Mouse (Mus musculus) spleen, postnatal 14 days (tissue): Measurements from ENCODE around the gene Tmem63a.
"Not testable (repeated sequence)": the region's sequence is repeated elsewhere in the genome, so short reads cannot be mapped to it uniquely, and the experiment has no call there.

Experiments used
- DNase-seq, 2 experiments: peaks; one replicate each; pipeline ENCODE4 v3.0.0; 2021 to 2022; ENCODE audit warnings: low spot score in 2 of 2

The Tmem63a gene

DNA sequence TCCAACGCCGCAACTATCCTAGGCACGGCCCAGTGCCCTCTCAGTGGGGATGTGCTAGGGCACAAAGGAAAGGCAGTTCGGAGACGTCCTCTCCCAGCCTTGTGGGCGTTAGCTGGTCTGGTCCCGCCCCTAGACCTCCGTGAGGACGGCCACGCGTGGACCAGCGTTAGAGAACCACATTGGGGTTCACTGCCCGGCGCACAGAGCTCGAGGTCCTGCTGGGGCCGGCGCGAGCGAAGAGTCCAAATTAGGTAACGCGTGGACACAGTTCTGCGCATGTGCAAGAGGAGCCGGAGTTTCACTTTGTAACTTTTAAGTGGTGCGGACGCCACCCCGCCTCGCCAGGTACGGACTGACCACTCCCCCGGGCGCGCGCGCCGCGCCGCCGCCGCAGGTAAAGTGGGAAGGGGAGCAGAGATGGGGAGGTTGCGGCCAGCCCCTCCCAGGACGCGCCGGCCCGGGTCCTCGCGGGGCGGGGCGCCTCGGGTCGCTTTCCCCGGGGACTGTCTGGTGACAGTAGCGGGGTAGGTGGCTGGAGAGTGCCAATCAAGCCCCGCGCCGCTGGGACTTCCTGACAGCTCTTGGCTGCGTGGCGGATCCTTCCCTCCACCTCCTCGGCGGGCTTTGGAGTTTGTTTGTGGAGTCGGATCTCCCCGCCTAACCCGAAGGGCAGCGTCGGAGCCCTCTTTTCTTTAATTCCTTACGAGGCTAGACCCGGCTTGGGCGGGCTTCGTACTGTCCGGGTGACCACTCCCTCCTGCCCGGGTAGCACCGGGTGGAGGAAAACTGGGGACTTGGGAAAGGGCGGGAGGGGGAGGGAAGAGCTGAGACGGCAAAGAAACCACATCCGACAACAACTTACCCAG lies at the start of gene Tmem63a:
TSS of gene Tmem63a (plus strand) at position 179 of the 866 bp plus-strand sequence.
- DNase-seq, result peak; percentile 58 to 62

GRCm38 (mm10) chr1:180892808-180893207 lies 49.3 kb upstream of the Tmem63a start, which contains the start of gene Lefty2:
Gene Lefty2 (plus strand): TSS chr1:180893108.
- DNase-seq, result no peak

DNA sequence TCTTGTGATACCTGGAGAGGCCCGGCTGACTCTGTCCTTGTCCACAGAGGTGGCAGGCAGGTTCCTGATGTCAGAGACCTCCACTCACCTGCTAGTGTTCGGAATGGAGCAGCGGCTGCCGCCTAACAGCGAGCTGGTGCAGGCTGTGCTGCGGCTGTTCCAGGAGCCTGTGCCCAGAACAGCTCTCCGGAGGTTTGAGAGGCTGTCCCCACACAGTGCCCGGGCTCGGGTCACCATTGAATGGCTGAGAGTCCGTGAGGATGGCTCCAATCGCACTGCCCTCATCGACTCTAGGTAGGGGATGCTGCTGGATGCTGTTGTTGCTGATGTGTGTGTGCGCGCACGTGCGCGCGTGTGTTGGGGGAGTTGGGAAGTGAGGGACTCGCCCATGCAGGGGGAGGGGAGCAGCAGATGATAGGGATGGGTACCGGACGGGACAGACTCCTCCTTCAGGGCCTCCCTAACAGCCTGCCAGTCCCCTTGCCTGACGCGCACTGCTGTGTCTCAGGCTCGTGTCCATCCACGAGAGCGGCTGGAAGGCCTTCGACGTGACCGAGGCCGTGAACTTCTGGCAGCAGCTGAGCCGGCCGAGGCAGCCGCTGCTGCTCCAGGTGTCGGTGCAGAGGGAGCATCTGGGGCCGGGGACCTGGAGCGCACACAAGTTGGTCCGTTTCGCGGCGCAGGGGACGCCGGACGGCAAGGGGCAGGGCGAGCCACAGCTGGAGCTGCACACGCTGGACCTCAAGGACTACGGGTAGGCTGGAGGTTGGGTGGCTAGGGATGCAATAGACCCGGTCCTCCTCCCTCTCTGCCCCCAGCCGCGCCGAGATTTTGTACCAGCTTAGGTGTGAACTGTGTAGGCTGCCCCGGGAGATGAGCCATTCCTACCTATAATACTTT lies 47.8 kb upstream of the Tmem63a start:
- DNase-seq, result not testable (repeated sequence)

DNA sequence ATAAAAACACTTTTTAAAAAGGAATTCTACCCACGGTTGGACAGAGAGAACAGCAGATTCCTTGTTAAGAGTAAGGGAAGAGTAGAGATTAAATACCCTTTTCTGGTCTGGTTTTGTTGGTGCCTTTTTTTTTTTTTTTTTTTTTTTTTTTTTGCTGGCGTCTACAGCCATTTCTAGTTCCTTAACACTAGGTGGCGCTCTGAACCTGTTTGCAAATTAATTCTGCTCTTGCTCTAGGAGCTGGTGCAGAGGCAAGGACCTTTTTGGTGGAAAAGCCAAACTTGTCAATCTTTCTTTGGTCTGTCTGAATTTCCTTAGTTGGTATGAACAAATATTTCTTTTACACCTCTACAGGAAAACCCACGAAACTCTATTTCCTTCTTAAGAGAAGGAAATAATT lies 41.0 kb upstream of the Tmem63a start:
- no peak for DNase-seq

- DNase-seq, result peak; percentile 61 to 65
These were observed 39.2 kb upstream of the Tmem63a start for GRCm38 (mm10) chr1:180902915-180903314.

- DNase-seq, result no peak
These were observed 38.5 kb upstream of the Tmem63a start for GRCm38 (mm10) chr1:180903666-180904038.

GRCm38 (mm10) chr1:180904039-180904814 lies 37.9 kb upstream of the Tmem63a start, which contains the start of gene Pycr2:
Gene Pycr2 (plus strand): TSS chr1:180904293.
- peak; percentile 90 to 92 for DNase-seq

- DNase-seq, result no peak
These were observed 37.4 kb upstream of the Tmem63a start for GRCm38 (mm10) chr1:180904815-180905080.

- no peak for DNase-seq
These were observed 36.8 kb upstream of the Tmem63a start for GRCm38 (mm10) chr1:180905307-180905706.

DNA sequence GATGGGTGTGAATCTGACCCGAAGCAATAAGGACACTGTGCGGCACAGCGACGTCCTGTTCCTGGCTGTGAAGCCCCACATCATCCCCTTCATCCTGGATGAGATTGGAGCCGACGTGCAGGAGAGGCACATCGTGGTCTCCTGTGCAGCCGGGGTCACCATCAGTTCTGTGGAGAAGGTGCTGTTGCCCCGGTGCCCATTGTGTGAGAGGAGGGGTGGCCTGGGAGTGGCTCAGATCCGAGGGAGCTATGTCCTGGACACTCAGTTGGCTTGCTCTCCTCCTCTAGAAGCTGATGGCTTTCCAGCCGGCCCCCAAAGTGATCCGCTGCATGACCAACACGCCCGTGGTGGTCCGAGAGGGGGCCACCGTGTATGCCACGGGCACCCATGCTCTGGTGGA lies 36.3 kb upstream of the Tmem63a start:
- no peak for DNase-seq

GRCm38 (mm10) chr1:180906461-180907147 lies 35.5 kb upstream of the Tmem63a start:
- DNase-seq, result no peak

- DNase-seq, result no peak
These were observed 31.0 kb upstream of the Tmem63a start for GRCm38 (mm10) chr1:180911138-180911537.

GRCm38 (mm10) chr1:180911653-180912287 lies 30.4 kb upstream of the Tmem63a start:
- DNase-seq, result no peak

- DNase-seq, result no peak
These were observed 29.4 kb upstream of the Tmem63a start for GRCm38 (mm10) chr1:180912792-180913191.

DNA sequence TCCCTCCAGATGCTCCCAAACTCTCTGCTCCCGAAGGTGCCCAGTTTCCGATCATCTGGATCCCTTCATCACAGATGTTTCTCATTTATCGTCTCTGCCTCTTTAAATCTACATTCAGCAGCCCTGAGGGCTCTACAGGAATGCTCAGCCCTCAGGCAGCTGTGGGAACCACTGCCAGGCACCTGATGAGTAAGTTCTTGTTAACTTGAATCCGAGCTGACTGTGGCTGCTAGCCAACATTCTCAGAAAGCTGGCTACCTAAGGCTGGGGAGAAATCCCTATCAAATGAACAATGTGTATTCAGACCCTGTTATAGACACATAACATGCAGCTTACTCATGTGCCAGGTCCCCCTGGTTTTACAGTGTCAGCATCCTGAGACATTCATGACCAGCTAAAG lies 28.3 kb upstream of the Tmem63a start:
- no peak for DNase-seq

DNA sequence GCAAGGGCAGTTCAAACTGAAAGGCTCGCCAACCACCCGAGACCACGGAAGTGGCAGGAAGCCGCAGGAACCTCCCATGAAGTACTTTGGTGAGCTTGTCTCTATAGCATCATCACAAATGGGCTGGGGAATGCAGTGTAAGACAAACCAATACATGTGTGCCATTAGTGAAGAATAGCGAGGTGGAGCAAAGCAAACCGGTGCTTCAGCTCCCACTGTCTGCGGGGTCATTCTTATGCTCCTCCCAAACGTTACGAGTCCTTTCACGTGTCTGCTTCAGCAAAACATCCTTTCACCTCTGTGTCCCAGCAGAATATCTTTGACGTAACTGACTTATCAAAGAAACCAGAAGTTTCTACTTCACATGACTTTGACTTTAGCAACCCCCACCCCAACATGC lies 25.7 kb upstream of the Tmem63a start:
- no peak for DNase-seq

- DNase-seq, result no peak
These were observed 25.1 kb upstream of the Tmem63a start for GRCm38 (mm10) chr1:180917053-180917452.

DNA sequence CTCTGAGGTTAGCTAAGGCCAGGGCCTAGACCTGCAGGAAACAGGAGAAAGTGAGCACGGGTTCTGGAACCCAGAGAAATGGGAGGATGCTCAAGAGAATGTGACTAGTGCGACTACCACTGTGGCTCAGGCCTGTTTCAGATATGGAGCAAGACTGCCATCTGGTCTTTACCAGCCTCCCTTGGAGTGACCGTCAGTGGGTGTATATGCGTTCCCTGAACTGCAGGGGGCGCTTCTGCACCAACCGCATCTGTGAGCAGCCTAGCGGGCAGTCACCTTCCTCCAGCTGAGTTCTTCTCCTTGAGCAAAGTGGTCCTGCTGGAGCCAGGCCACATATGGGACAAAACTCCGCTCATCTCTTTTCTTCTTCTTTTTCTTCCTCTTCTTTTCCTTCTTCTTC lies 22.5 kb upstream of the Tmem63a start:
- peak in 1 of 2 experiments; percentile 35 for DNase-seq

DNA sequence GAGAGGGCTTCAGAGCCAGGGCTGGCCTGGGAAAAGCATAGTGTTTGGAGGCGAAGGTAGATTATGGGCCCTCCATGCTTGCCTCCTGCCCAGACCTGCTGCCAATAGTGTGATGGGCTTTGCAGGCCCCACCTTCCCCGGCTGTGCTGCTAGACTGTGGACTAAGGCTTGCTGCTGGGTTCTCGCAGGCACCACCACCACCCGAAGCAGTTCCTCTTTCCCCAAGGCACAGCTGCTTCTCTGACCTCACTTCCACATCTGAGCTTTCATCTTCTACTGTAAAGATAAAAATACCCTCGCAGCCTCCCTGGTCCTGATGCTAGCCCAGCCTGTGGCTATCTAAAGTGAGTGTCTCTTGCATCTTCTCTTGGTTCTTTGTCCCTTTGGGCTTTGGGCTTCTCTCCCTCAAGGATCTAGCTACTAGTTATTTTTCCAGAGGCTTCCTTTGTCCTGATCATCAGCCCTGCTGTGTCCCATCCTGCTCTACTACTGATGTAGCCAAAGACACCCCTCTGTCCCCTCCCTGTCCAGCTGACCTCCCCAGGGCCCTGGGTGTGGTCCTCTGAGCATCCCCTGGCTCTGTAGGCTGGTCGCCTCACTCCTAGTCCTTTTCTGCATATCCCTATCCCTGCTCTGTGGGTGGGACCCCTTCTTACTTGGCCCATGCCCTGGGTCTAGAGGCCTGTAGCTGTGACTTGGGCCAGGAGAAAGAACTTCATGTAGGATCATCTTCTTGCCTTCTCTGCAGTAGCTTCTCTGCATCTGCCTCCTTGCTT lies 19.7 kb upstream of the Tmem63a start:
- DNase-seq, result peak in 1 of 2 experiments; percentile 44

- no peak for DNase-seq
These were observed 17.4 kb upstream of the Tmem63a start for GRCm38 (mm10) chr1:180924737-180925136.
